Mouse (Mus musculus): ENCODE data around the gene Thsd4.

GRCm38 (mm10) chr9:60141081-60141514 is 380.7 kb downstream of the Thsd4 start:
- no peak for TF ChIP-seq CTCF (IDR thresholded peaks at IDR 0.05; ENCODE audit: extremely low read depth, insufficient read depth, low read length)
- no peak for TF ChIP-seq POLR2A (IDR thresholded peaks at IDR 0.05; ENCODE audit: extremely low read depth, insufficient read depth, low read length)

Measured in cortical plate, adult 2 months (tissue).